Mouse (Mus musculus) heart, postnatal 0 days (tissue): ENCODE results near the gene Otulinl. TPM values are rescaled to one million over a fixed set of nuclear protein-coding genes. Genes with fewer than 3 reads are reported as not detected.

Experiments used
- ATAC-seq: fragments of 200-750 bp; cut with Nextera tagmentation; 2 replicates; pipeline ENCODE4 v1.8.0; 2017; ENCODE audit warnings: low read depth, moderate number of reproducible peaks, moderate library complexity; ENCODE audit not compliant: insufficient read depth
- DNase-seq: peaks from one replicate; pipeline ENCODE4 v3.0.0-alpha.2; 2016; ENCODE audit warnings: low spot score
- H3K27ac ChIP-seq: fragments of 300-500 bp; sonication (generic); 2 replicates; pipeline ENCODE4 v1.5.1; 2014; ENCODE audit warnings: low read depth, mild to moderate bottlenecking
- H3K27me3 ChIP-seq: fragments of 300-500 bp; sonication (generic); 2 replicates; pipeline ENCODE4 v1.6.1; 2014; ENCODE audit warnings: low read length, mixed read lengths; ENCODE audit not compliant: control insufficient read depth, insufficient read depth
- H3K36me3 ChIP-seq: fragments of 300-500 bp; sonication (generic); replicated peaks from 2 replicates; pipeline ENCODE4 v1.6.1; 2014; ENCODE audit warnings: low read length, mixed read lengths; ENCODE audit not compliant: control insufficient read depth, insufficient read depth
- H3K4me1 ChIP-seq: fragments of 300-500 bp; sonication (generic); 2 replicates; pipeline ENCODE4 v1.6.1; 2014; ENCODE audit warnings: antibody characterized with exemption; ENCODE audit not compliant: control insufficient read depth, insufficient read depth
- H3K4me2 ChIP-seq: fragments of 300-500 bp; sonication (generic); 2 replicates; pipeline ENCODE4 v1.6.1; 2014; ENCODE audit warnings: low read depth, mild to moderate bottlenecking, low read length, moderate library complexity
- H3K4me3 ChIP-seq: fragments of 300-500 bp; sonication (generic); 2 replicates; pipeline ENCODE4 v1.5.1; 2014; ENCODE audit warnings: low read depth, low read length
- H3K9ac ChIP-seq: fragments of 300-500 bp; sonication (generic); replicated peaks from 2 replicates; pipeline ENCODE4 v1.6.1; 2014; ENCODE audit warnings: low read depth, low read length, mixed read lengths
- H3K9me3 ChIP-seq: fragments of 300-500 bp; sonication (generic); replicated peaks from 2 replicates; pipeline ENCODE4 v1.6.1; 2016; ENCODE audit warnings: low read length; ENCODE audit not compliant: control insufficient read depth
- CTCF ChIP-seq: IDR thresholded peaks from 2 replicates; pipeline ENCODE4 v1.5.1; 2016; ENCODE audit warnings: antibody characterized with exemption, control low read depth, low read depth
- EP300 ChIP-seq: IDR thresholded peaks from 2 replicates; pipeline ENCODE4 v1.6.1; 2016; ENCODE audit warnings: antibody characterized with exemption, low read depth
- WGBS: fragments of 180-500 bp; shearing (Covaris S2); extraction: QIAGEN DNeasy Blood & Tissue Kit; methylation state at CpG from one replicate; pipeline ENCODE4 v1.1.7; 2014; 5-methylcytosine and 5-hydroxymethylcytosine counted together
- polyA plus RNA-seq: library from polyadenylated mRNA; unstranded; fragments of >200 nt; fragmentation: Nextera tagmentation; extraction: Ambion mirVana; gene quantifications from 2 replicates; pipeline ENCODE4 v1.2.1, GENCODE M21; 2015
- total RNA-seq: library from RNA; depleted of rRNA; stranded (reverse); fragments of >200 nt; gene quantifications from 2 replicates; pipeline ENCODE4 v1.2.3, GENCODE M21; 2014; ENCODE audit warnings: low replicate concordance

The Otulinl gene
- total and polyA plus RNA-seq, 2 experiments from 2014 or later = 3.2 to 15.3 TPM

- H3K4me2 ChIP-seq = peak overlapping the region; percentile 17; the same call in 1 of the 2 replicates
- ATAC-seq = peak; percentile 39; the same call in 1 of the 2 replicates
Measured at GRCm38 (mm10) chr15:27659592-27660244, 21.7 kb downstream of the Otulinl start.

GRCm38 (mm10) chr15:27659143-27659542 is 22.2 kb downstream of the Otulinl start:
- no peak overlapping the region for H3K9ac ChIP-seq
- 68% methylated on average over 5 of the region's 5 CpGs for WGBS
- DNase-seq (no peak), ATAC-seq (no peak)
- H3K27ac ChIP-seq = no peak overlapping the region
- H3K4me3 ChIP-seq = no peak overlapping the region
- H3K4me1 ChIP-seq = no peaks in the 10 kb centered on the region
- no peaks in the 10 kb centered on the region; the same call in 1 of the 2 replicates for H3K9me3 ChIP-seq
- H3K4me2 ChIP-seq = no peak overlapping the region
- no peaks in the 10 kb centered on the region for H3K27me3 ChIP-seq
- TF ChIP-seq CTCF (no peak), EP300 (no peak)
- no peaks in the 10 kb centered on the region for H3K36me3 ChIP-seq

More at GRCm38 (mm10) chr15:27659592-27660244, 21.7 kb downstream of the Otulinl start:
- no peak for TF ChIP-seq EP300
- TF ChIP-seq CTCF = peak; percentile 87
- DNase-seq = peak; percentile 78
- H3K9me3 ChIP-seq = no peaks in the 10 kb centered on the region; the same call in 1 of the 2 replicates
- no peak overlapping the region for H3K9ac ChIP-seq
- H3K4me1 ChIP-seq = no peaks in the 10 kb centered on the region
- no peak overlapping the region for H3K4me3 ChIP-seq
- WGBS = 31% methylated on average over 17 of the region's 17 CpGs
- no peaks in the 10 kb centered on the region for H3K36me3 ChIP-seq
- no peaks in the 10 kb centered on the region for H3K27me3 ChIP-seq
- no peak overlapping the region for H3K27ac ChIP-seq

GRCm38 (mm10) chr15:27658356-27658755 is 23.0 kb downstream of the Otulinl start:
- WGBS = 83% methylated on average over 4 of the region's 4 CpGs
- DNase-seq = no peak
- Histone ChIP-seq H3K9ac (no peak overlapping the region), H3K27ac (no peak overlapping the region), H3K36me3 (no peaks in the 10 kb centered on the region), H3K4me2 (no peak overlapping the region), H3K27me3 (no peaks in the 10 kb centered on the region), H3K4me1 (no peaks in the 10 kb centered on the region), H3K4me3 (no peak overlapping the region), H3K9me3 (no peaks in the 10 kb centered on the region)
- no peak for ATAC-seq
- TF ChIP-seq CTCF (no peak), EP300 (no peak)

- DNase-seq (no peak), ATAC-seq (no peak)
- H3K27me3 ChIP-seq = no peaks in the 10 kb centered on the region
- no peak overlapping the region for H3K4me2 ChIP-seq
- no peak overlapping the region for H3K4me3 ChIP-seq
- H3K36me3 ChIP-seq = no peaks in the 10 kb centered on the region
- H3K27ac ChIP-seq = no peak overlapping the region
- H3K9me3 ChIP-seq = no peaks in the 10 kb centered on the region
- TF ChIP-seq CTCF (no peak), EP300 (no peak)
- H3K9ac ChIP-seq = no peak overlapping the region
- 90% methylated on average over 10 of the region's 10 CpGs for WGBS
- no peaks in the 10 kb centered on the region for H3K4me1 ChIP-seq
Measured at GRCm38 (mm10) chr15:27657866-27658265, 23.5 kb downstream of the Otulinl start.

GRCm38 (mm10) chr15:27656626-27657025 is 24.8 kb downstream of the Otulinl start:
- TF ChIP-seq EP300 (no peak), CTCF (no peak)
- no peaks in the 10 kb centered on the region for H3K4me1 ChIP-seq
- no peak overlapping the region for H3K4me2 ChIP-seq
- no peak overlapping the region for H3K4me3 ChIP-seq
- no peaks in the 10 kb centered on the region for H3K36me3 ChIP-seq
- H3K9me3 ChIP-seq = no peaks in the 10 kb centered on the region
- ATAC-seq (no peak), DNase-seq (no peak)
- H3K27me3 ChIP-seq = no peaks in the 10 kb centered on the region
- no peak overlapping the region for H3K9ac ChIP-seq
- WGBS = 69% methylated on average over 9 of the region's 9 CpGs
- no peak overlapping the region for H3K27ac ChIP-seq

- Histone ChIP-seq H3K4me3 (no peak overlapping the region), H3K27ac (no peak overlapping the region), H3K4me2 (no peak overlapping the region), H3K9me3 (no peaks in the 10 kb centered on the region), H3K27me3 (no peaks in the 10 kb centered on the region), H3K4me1 (no peaks in the 10 kb centered on the region), H3K36me3 (no peaks in the 10 kb centered on the region), H3K9ac (no peak overlapping the region)
- TF ChIP-seq CTCF = no peak
- no peak for TF ChIP-seq EP300
- ATAC-seq (no peak), DNase-seq (no peak)
- WGBS = 12% methylated on average over 5 of the region's 5 CpGs
Measured at GRCm38 (mm10) chr15:27655015-27655414, 26.4 kb downstream of the Otulinl start.
